In genomic region chr7:100159105-100159841, GRCm38 (mm10) we compare ENCODE assay signal across 8 mouse cellular contexts. TPM values are rescaled to one million over a fixed set of nuclear protein-coding genes. Genes with fewer than 3 reads are reported as not detected.
DNase-seq lines count a peak whose midpoint lies in the region; ATAC-seq lines count a peak whose summit lies in the region.

Lipt2 (plus strand) TSS chr7:100159277.

- ATAC-seq in inflammation-experienced regulatory T-cells, adult 6 months = peak; percentile 91
- peak; percentile 92 for ATAC-seq in megakaryocyte-erythroid progenitor cell, adult 5-6 weeks (replicated peaks; ENCODE audit: low FRiP score, low TSS enrichment, poor library complexity, severe bottlenecking)

- DNase-seq in adipocyte (ENCODE audit: low spot score) = peak; percentile 91
- peak; percentile 94 for DNase-seq in embryo, embryonic 10 days (ENCODE audit: low spot score)
- DNase-seq in gastrocnemius, postnatal 14 days = peak; percentile 95
- DNase-seq in left cerebral cortex, postnatal 10 days (ENCODE audit: extremely low spot score in 1 of 2, low spot score in 2 of 2) = peak; percentile 74 to 95
- DNase-seq in right cerebral cortex, postnatal 25 days = peak; percentile 93
- DNase-seq in urinary bladder, postnatal 4 days (ENCODE audit: low spot score in 2 of 2) = peak; percentile 92

- intact Hi-C loops in gastrocnemius, postnatal 14 days (cut with DNase I; ENCODE audit: low total_unique reads) = no loop called here
- intact Hi-C loops in left cerebral cortex, postnatal 10 days (cut with DNase I) = no loop called here

RNA-seq across cellular contexts. Expression of gene Lipt2, which starts in this region (rescaled TPM):
- total RNA-seq in gastrocnemius, postnatal 14 days (2021) = 1 to 10 TPM; 4.7 to 5.9 TPM
- under 1 TPM in 2 of 3 experiments, not detected in 1; 0.21 to 0.82 TPM for polyA plus RNA-seq in inflammation-experienced regulatory T-cells, adult 6 months (2017; shearing (Covaris generic))
- total RNA-seq in left cerebral cortex, postnatal 10 days (2021) = 1 to 10 TPM; 4.8 to 5.2 TPM
- 5.2 and 13.0 TPM in 2 replicates for total RNA-seq in megakaryocyte-erythroid progenitor cell, adult 5-6 weeks (2014; fragmentation: Nextera tagmentation)
- 8.5 and 16.9 TPM in 2 replicates for total RNA-seq in megakaryocyte-erythroid progenitor cell, adult 5-6 weeks (2017)

Comparison
In these comparisons a context has a peak if more than half of its experiments do, and no peak if none do; other contexts are left out.
1. Peak in every context shown above with its lines: DNase-seq and ATAC-seq.
2. Peak in ATAC-seq in inflammation-experienced regulatory T-cells, adult 6 months; RNA of the gene not detected or under 1 TPM.